Mouse (Mus musculus): ENCODE data around the gene Zfp467. TPM values are rescaled to one million over a fixed set of nuclear protein-coding genes. Genes with fewer than 3 reads are reported as not detected.

Gene Zfp467
- polyA plus RNA-seq (2014; fragmentation: Nextera tagmentation; extraction: Ambion mirVana): 22.1 and 25.4 TPM in 2 replicates

- Histone ChIP-seq H3K27ac (replicated peaks; ENCODE audit: low read depth, low read length) (peak within 1 kb of the TSS; percentile 89), H3K9ac (ENCODE audit: low read depth, low read length) (peak within 1 kb of the TSS; percentile 87), H3K4me2 (ENCODE audit: low read depth, low read length) (peak within 1 kb of the TSS; percentile 80), H3K4me3 (ENCODE audit: low read depth, low read length) (peak within 1 kb of the TSS; percentile 89), H3K4me1 (ENCODE audit: control insufficient read depth, insufficient read depth, low read length) (peaks cover 23% of the 10 kb centered on the region), H3K9me3 (ENCODE audit: control insufficient read depth, low read length) (no peaks in the 10 kb centered on the region), H3K27me3 (replicated peaks; ENCODE audit: control insufficient read depth, insufficient read depth, low read length) (no peaks in the 10 kb centered on the region), H3K36me3 (ENCODE audit: control insufficient read depth, insufficient read depth, low read length) (peaks cover 21% of the 10 kb centered on the region)
- DNase-seq (ENCODE audit: low spot score) (peak; percentile 84), ATAC-seq (ENCODE audit: low read depth) (peak; percentile 54)
- WGBS: under 1% methylated on average over 65 of the region's 65 CpGs
Observed at GRCm38 (mm10) chr6:48445181-48446101, at the start of gene Zfp467. Zfp467 (minus strand) TSS chr6:48445825.

GRCm38 (mm10) chr6:48493136-48493730 is 47.6 kb upstream of the Zfp467 start:
- no peaks in the 10 kb centered on the region for H3K9me3 ChIP-seq (ENCODE audit: control insufficient read depth, low read length)
- no peaks in the 10 kb centered on the region for H3K36me3 ChIP-seq (ENCODE audit: control insufficient read depth, insufficient read depth, low read length)
- ATAC-seq (ENCODE audit: low read depth) (no peak), DNase-seq (ENCODE audit: low spot score) (no peak)
- WGBS: 27% methylated on average over 8 of the region's 8 CpGs
- no peak overlapping the region for H3K9ac ChIP-seq (ENCODE audit: low read depth, low read length)
- peaks cover 6% of the 10 kb centered on the region; the same call in 1 of the 2 replicates for H3K4me1 ChIP-seq (ENCODE audit: control insufficient read depth, insufficient read depth, low read length)
- H3K4me3 ChIP-seq (ENCODE audit: low read depth, low read length): no peak overlapping the region
- no peak overlapping the region for H3K4me2 ChIP-seq (ENCODE audit: low read depth, low read length)
- H3K27ac ChIP-seq (replicated peaks; ENCODE audit: low read depth, low read length): no peak overlapping the region
- H3K27me3 ChIP-seq (replicated peaks; ENCODE audit: control insufficient read depth, insufficient read depth, low read length): no peaks in the 10 kb centered on the region

GRCm38 (mm10) chr6:48491361-48491760 is 45.7 kb upstream of the Zfp467 start:
- Histone ChIP-seq H3K4me1 (ENCODE audit: control insufficient read depth, insufficient read depth, low read length) (peaks cover 13% of the 10 kb centered on the region), H3K9me3 (ENCODE audit: control insufficient read depth, low read length) (no peaks in the 10 kb centered on the region), H3K4me2 (ENCODE audit: low read depth, low read length) (no peak overlapping the region), H3K36me3 (ENCODE audit: control insufficient read depth, insufficient read depth, low read length) (no peaks in the 10 kb centered on the region), H3K9ac (ENCODE audit: low read depth, low read length) (no peak overlapping the region), H3K27ac (replicated peaks; ENCODE audit: low read depth, low read length) (no peak overlapping the region), H3K4me3 (ENCODE audit: low read depth, low read length) (no peak overlapping the region), H3K27me3 (replicated peaks; ENCODE audit: control insufficient read depth, insufficient read depth, low read length) (no peaks in the 10 kb centered on the region)
- no peak for DNase-seq (ENCODE audit: low spot score)
- no peak for ATAC-seq (ENCODE audit: low read depth)
- WGBS: 74% methylated on average over 7 of the region's 9 CpGs

- no peak for DNase-seq (ENCODE audit: low spot score)
Observed at GRCm38 (mm10) chr6:48489741-48490140, 44.1 kb upstream of the Zfp467 start.

GRCm38 (mm10) chr6:48487747-48488725 is 42.4 kb upstream of the Zfp467 start:
- Histone ChIP-seq H3K9me3 (ENCODE audit: control insufficient read depth, low read length) (no peaks in the 10 kb centered on the region), H3K4me1 (ENCODE audit: control insufficient read depth, insufficient read depth, low read length) (peaks cover 13% of the 10 kb centered on the region), H3K27me3 (replicated peaks; ENCODE audit: control insufficient read depth, insufficient read depth, low read length) (no peaks in the 10 kb centered on the region), H3K27ac (replicated peaks; ENCODE audit: low read depth, low read length) (peak overlapping the region; percentile 50), H3K4me2 (ENCODE audit: low read depth, low read length) (peak overlapping the region; percentile 67), H3K36me3 (ENCODE audit: control insufficient read depth, insufficient read depth, low read length) (no peaks in the 10 kb centered on the region), H3K4me3 (ENCODE audit: low read depth, low read length) (peak overlapping the region; percentile 39), H3K9ac (ENCODE audit: low read depth, low read length) (peak overlapping the region; percentile 65)
- ATAC-seq (ENCODE audit: low read depth) (peak; percentile 64), DNase-seq (ENCODE audit: low spot score) (peak; percentile 48)
- WGBS: 11% methylated on average over 16 of the region's 25 CpGs

More at GRCm38 (mm10) chr6:48489741-48490140, 44.1 kb upstream of the Zfp467 start:
- H3K27ac ChIP-seq (replicated peaks; ENCODE audit: low read depth, low read length): no peak overlapping the region
- H3K4me3 ChIP-seq (ENCODE audit: low read depth, low read length): no peak overlapping the region
- no peak overlapping the region for H3K4me2 ChIP-seq (ENCODE audit: low read depth, low read length)
- H3K4me1 ChIP-seq (ENCODE audit: control insufficient read depth, insufficient read depth, low read length): peaks cover 13% of the 10 kb centered on the region
- 87% methylated on average over 3 of the region's 3 CpGs for WGBS
- no peaks in the 10 kb centered on the region for H3K27me3 ChIP-seq (replicated peaks; ENCODE audit: control insufficient read depth, insufficient read depth, low read length)
- H3K36me3 ChIP-seq (ENCODE audit: control insufficient read depth, insufficient read depth, low read length): no peaks in the 10 kb centered on the region
- no peak for ATAC-seq (ENCODE audit: low read depth)
- no peaks in the 10 kb centered on the region for H3K9me3 ChIP-seq (ENCODE audit: control insufficient read depth, low read length)
- no peak overlapping the region; the same call in 1 of the 2 replicates for H3K9ac ChIP-seq (ENCODE audit: low read depth, low read length)

- Histone ChIP-seq H3K27ac (replicated peaks; ENCODE audit: low read depth, low read length) (no peak overlapping the region), H3K4me1 (ENCODE audit: control insufficient read depth, insufficient read depth, low read length) (peaks cover 4% of the 10 kb centered on the region), H3K9ac (ENCODE audit: low read depth, low read length) (no peak overlapping the region), H3K27me3 (replicated peaks; ENCODE audit: control insufficient read depth, insufficient read depth, low read length) (no peaks in the 10 kb centered on the region), H3K4me3 (ENCODE audit: low read depth, low read length) (no peak overlapping the region), H3K36me3 (ENCODE audit: control insufficient read depth, insufficient read depth, low read length) (no peaks in the 10 kb centered on the region), H3K4me2 (ENCODE audit: low read depth, low read length) (no peak overlapping the region), H3K9me3 (ENCODE audit: control insufficient read depth, low read length) (no peaks in the 10 kb centered on the region)
- WGBS: 72% methylated on average over 5 of the region's 5 CpGs
- ATAC-seq (ENCODE audit: low read depth) (0 out of 2 replicates have a peak, but pooled peaks have one; percentile 37), DNase-seq (ENCODE audit: low spot score) (peak; percentile 62)
Observed at GRCm38 (mm10) chr6:48482501-48482900, 36.9 kb upstream of the Zfp467 start.

- H3K4me3 ChIP-seq (ENCODE audit: low read depth, low read length): no peak overlapping the region
- WGBS: 83% methylated on average over 4 of the region's 4 CpGs
- ATAC-seq (ENCODE audit: low read depth): no peak
- H3K27me3 ChIP-seq (replicated peaks; ENCODE audit: control insufficient read depth, insufficient read depth, low read length): no peaks in the 10 kb centered on the region
- peaks cover 2% of the 10 kb centered on the region for H3K4me1 ChIP-seq (ENCODE audit: control insufficient read depth, insufficient read depth, low read length)
- no peak for DNase-seq (ENCODE audit: low spot score)
- no peaks in the 10 kb centered on the region for H3K9me3 ChIP-seq (ENCODE audit: control insufficient read depth, low read length)
- H3K27ac ChIP-seq (replicated peaks; ENCODE audit: low read depth, low read length): no peak overlapping the region
- no peak overlapping the region for H3K4me2 ChIP-seq (ENCODE audit: low read depth, low read length)
- H3K36me3 ChIP-seq (ENCODE audit: control insufficient read depth, insufficient read depth, low read length): no peaks in the 10 kb centered on the region
- H3K9ac ChIP-seq (ENCODE audit: low read depth, low read length): no peak overlapping the region
Observed at GRCm38 (mm10) chr6:48478446-48478845, 32.8 kb upstream of the Zfp467 start.

- DNase-seq (ENCODE audit: low spot score): no peak
- no peak overlapping the region for H3K9ac ChIP-seq (ENCODE audit: low read depth, low read length)
- no peak for ATAC-seq (ENCODE audit: low read depth)
- H3K4me2 ChIP-seq (ENCODE audit: low read depth, low read length): no peak overlapping the region
- no peak overlapping the region for H3K4me3 ChIP-seq (ENCODE audit: low read depth, low read length)
- H3K36me3 ChIP-seq (ENCODE audit: control insufficient read depth, insufficient read depth, low read length): no peaks in the 10 kb centered on the region
- H3K4me1 ChIP-seq (ENCODE audit: control insufficient read depth, insufficient read depth, low read length): no peaks in the 10 kb centered on the region
- no peak overlapping the region for H3K27ac ChIP-seq (replicated peaks; ENCODE audit: low read depth, low read length)
- H3K9me3 ChIP-seq (ENCODE audit: control insufficient read depth, low read length): no peaks in the 10 kb centered on the region; the same call in 1 of the 2 replicates
- 77% methylated on average over 2 of the region's 2 CpGs for WGBS
- no peaks in the 10 kb centered on the region for H3K27me3 ChIP-seq (replicated peaks; ENCODE audit: control insufficient read depth, insufficient read depth, low read length)
Observed at GRCm38 (mm10) chr6:48470739-48471138, 25.1 kb upstream of the Zfp467 start.
